Mouse (Mus musculus): ENCODE results near the gene Agpat4.

Agpat4 gene

DNA sequence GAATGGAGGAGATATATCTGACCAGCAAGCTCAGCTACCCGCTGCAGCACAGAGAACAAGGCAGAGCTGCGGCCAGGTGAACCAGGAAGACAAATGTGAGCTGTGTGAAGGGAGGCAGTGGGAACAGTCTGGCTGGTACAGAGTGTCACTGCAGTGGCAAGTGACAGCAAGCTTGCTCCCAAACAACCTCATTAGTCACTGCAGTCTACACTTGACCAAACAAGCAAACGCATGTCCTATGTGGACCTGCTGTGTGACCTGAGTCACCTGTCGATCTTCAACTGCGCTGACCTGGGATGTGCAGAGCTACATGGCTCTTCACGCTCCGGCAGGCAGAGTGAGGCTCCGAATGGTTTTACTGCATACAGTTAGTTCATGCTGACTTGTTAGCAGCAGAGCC lies 144.3 kb downstream of the Agpat4 start:
- ChIA-PET POLR2A (interaction anchor here in 1 of 4 experiments (1.2 to 1.4 kb wide), 2 partner anchors 14 to 23 kb away, joined by 3 read pairs; no protein-coding TSS in a partner anchor), CTCF (interaction anchor here in 2 of 4 experiments (0.6 to 1.0 kb wide), 2 partner anchors 104 to 141 kb away, joined by 3 to 4 read pairs; no protein-coding TSS in a partner anchor)

DNA sequence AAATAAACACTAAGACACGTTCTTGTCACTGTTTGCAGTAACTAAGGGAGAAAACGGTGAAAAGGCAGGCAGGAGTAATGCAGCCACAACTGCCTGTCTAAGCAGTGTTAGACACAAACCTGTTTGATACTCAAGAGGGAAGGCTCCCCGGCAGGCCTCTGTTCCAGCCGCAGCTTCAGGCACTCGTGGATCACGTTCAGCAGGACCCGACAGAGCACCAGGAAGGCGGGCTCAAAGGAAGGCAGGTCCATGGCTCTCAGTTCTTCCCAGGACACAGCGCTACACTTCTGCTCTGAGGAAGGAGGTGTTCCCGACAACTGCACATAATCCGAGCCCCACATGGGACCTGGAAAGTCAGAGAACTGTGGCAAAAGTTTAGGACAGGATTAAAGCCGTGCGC lies 145.3 kb downstream of the Agpat4 start:
- CTCF ChIA-PET = interaction anchor here in 2 of 4 experiments (0.5 to 0.9 kb wide), 2 partner anchors 48 to 233 kb away, joined by 3 read pairs; no protein-coding TSS in a partner anchor
- POLR2A ChIA-PET = interaction anchor here in 1 of 4 experiments (0.5 to 1.4 kb wide), 4 partner anchors 13 to 1520 kb away, joined by 3 to 6 read pairs (median 3); no protein-coding TSS in a partner anchor

DNA sequence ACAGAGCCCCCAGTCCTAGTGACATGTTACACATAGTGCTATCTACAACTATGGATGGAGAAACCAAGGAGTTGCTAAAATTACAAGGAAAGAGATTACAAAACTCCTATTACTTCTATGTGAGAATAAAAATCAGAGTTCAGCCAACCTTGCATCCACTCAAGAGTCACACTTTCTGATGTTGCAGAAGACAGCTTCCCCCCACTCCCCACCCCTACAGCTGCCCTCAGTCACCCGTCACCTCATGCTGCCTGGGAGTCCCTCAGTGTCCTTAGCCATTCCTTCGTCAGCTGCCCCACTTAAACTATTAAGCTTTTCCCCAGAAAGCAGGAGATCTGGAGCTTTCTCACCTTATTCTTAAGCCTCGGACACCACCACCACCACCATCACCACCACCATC lies 145.8 kb downstream of the Agpat4 start:
- ChIA-PET CTCF (interaction anchor here in 1 of 4 experiments (0.9 kb wide), 1 partner anchor 233 kb away, joined by 3 read pairs; no protein-coding TSS in a partner anchor), POLR2A (interaction anchor here in 3 of 4 experiments (0.5 to 1.4 kb wide), 6 partner anchors 9 to 650 kb away, joined by 3 to 6 read pairs (median 4); no protein-coding TSS in a partner anchor)

DNA sequence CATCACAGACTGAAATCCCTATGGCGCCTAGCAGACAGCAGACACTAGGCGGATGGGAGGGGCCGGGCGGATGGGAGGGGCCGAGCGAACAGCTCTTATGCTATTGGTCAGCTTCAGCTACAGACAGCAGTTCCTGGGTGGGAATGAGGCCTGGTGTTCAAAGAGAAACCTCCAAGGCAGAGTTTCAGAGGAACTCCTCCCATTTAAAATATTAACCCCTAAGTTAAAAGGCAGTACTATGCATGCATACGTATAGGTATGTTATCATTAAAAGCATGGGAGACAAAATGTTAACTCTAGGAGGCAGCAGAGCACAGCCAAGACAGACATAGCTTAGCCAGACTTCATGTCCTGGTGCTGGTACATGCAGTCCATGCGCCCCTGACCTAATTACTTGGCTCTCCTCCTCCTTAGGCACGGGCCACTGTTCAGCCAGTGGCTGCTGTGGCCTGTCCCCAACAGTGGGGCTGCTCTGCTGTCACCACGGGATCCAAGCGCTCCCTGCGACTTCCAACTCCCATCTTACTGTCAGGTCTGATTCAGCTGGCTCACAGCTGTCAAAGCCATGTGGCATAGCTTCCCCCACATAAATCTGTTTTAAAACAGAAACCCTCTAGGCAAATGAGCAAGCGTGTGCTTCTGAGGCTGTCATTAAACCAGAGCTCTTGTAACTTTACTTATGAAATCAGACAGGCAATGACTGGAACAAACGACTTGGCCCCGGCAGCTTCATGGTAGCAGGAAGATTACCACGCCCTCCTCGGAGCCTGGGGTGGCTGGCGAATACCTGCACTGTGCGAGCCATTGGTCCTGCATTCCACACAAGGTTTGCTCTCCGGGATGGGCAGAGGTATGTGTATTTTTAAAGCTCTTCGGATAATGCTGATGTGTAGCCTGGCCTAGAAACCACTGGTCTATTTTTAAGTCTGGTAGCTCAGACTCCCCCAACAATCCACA lies 147.7 kb downstream of the Agpat4 start:
- ChIA-PET POLR2A (interaction anchor here in 3 of 4 experiments (0.5 to 2.3 kb wide), 24 partner anchors 9 to 221 kb away, joined by 3 to 13 read pairs (median 4); partner anchors contain the start of genes Map3k4 (in 2 of the 3) and Agpat4 (in 1 of the 3)), CTCF (interaction anchor here in 3 of 4 experiments (0.9 to 2.0 kb wide), 15 partner anchors 28 to 235 kb away, joined by 3 to 15 read pairs (median 4); no protein-coding TSS in a partner anchor)

DNA sequence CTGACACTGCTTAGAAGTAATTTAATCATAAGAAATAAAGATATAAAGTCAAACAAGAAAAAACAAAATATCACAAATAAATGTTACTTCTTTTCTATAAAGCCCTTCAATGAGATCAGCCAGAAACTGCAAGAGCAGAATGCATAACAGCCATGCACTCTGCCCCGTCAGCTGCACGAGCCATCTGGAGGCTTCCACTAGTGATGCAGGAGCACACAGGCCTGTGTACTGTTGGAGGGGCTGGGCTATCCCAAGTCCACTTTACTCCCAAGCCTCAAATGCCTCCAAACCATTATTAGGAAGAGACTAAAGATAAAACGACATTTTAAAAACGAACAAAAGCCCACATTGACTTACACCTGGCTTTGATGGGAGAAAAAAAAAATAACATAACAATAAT lies 149.6 kb downstream of the Agpat4 start:
- POLR2A ChIA-PET = no interaction called here

DNA sequence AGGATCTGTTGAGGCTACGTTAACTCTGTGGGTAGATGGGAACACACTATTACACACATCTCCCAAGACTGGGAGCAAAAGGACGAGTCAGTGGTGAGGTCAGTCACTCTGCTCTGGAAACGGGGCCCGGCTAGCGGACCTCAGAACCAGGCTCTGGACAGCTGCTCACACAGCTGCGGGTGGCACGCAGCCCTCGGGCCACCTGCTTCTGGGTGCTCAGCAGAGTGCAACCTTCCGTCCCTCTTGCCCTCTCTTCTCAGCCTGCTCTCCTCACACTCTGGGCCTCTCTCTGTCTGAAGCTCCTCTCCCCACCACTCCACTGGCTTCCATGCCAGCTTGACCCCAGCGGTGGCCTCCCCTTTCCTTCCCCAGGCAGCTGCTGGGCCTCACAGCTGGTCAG lies 150.0 kb downstream of the Agpat4 start:
- CTCF ChIA-PET = no interaction called here
- POLR2A ChIA-PET = no interaction called here

More for the DNA sequence above, 149.6 kb downstream of the Agpat4 start:
- CTCF ChIA-PET = no interaction called here
